Mouse (Mus musculus): ENCODE results near the gene Dvl1. TPM values are rescaled to one million over a fixed set of nuclear protein-coding genes. Genes with fewer than 3 reads are reported as not detected.

Gene Dvl1
- polyA plus RNA-seq, 1 experiment, result 89.0 TPM

DNA sequence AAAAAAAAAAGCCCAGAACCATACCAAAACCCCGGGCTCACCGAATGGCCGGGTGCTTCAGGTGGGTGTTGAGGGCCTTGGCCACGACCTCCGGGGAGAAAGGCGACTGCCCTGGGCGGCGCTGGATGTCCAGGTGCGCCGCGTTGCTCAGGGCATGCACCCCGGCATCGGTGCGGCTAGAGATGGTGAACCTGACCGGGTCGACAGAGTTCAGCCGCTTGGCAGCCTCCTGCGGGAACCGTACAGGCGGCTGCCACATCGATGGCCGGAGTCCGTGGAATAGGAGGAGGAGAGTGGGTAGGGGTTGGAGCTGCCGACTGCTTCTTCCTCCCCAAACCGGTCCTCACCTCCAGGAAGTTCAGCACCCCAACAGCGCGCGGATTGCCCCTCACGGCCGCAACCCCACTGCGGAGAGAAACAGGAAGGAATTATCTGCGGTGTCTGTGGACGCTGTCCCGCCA is 43.8 kb downstream of the Dvl1 start:
- no peak for TF ChIP-seq GATA1 (IDR thresholded peaks at IDR 0.05; ENCODE audit: low read length)

DNA sequence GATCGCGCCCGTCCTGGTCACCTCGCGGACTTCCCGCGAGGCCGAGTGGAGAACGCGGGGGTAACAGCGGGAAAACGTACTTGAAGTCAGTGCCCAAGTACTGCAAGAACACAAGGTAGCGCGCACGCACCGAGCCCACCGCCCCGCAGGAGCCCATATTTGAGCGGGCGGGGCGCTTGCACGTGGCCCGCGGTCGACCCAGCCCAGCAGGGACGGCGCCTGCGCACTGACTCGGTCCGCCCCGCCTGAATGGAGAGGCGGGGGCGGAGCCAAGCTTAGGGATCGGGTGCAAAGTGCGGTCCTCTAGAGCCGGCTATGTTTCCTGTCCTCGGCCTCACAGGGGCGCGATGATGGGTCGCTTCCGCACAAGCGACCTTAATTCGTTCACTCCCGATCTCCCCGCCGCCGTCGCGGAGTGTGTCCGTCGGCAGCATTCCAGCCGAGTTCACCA is 44.4 kb downstream of the Dvl1 start, which contains the start of the genes Pusl1 and Acap3:
TSS of gene Pusl1 (minus strand) at position 231 of the 451 bp plus-strand sequence.
TSS of gene Acap3 (plus strand) at position 272 of the 451 bp plus-strand sequence.
- no peak for TF ChIP-seq GATA1 (IDR thresholded peaks at IDR 0.05; ENCODE audit: low read length)

DNA sequence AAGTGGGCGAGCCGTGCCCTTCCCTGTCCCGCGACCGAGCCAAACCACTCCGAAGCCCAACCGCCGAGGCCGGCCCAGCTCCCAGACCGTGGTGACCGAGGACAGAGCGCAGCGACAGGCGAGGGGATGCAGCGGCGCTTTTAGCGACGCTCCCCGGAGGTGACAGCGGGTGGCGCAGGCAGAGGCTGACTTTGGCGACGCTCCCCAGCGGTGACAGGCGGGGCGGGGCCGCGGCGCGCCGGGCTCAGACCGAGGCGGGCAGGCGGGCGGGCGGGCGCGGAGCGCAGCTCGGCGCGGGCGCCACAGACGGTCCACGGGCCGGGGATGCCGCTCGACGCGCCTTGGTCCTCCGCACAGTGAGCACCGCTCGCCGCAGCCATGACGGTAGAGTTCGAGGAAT is 44.8 kb downstream of the Dvl1 start:
- TF ChIP-seq GATA1 (IDR thresholded peaks at IDR 0.05; ENCODE audit: low read length), result no peak

DNA sequence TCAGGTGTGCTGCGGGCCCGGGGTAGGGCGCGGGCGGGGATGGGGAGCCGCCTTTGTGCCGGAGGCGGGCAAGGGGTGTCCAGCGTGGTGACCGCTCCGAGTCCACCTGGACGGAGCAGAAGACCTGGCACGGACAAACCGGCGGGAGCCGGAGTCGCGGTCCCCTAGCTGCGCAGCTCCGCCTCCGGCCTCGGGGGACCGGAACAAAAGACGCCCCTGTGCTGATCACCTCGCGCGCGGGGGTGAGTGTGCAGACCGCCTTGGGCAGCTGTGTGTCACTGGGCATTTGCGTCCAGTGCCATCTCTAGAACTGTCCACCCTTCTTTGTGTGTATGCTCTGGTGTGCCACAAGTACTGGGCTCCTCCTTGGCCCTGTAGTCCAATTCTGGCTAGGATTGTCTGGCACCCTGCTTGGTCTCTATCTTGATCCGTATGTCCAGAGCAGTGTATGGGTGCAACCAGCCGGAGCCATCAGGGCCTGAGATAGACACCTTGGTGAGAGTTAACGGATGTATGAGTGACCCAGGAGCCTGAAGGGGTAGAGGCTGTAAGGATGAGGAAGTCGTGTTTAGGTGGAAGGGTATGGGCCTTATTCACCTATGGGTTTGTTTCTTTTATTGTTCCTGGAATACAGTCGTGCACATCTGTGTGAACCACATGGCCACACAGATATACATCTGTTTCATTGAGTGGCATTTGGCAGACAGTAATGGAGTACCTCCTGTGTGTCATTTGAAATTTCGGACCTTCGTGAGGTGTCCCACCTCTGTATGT is 45.4 kb downstream of the Dvl1 start:
- no peak for TF ChIP-seq GATA1 (IDR thresholded peaks at IDR 0.05; ENCODE audit: low read length)

DNA sequence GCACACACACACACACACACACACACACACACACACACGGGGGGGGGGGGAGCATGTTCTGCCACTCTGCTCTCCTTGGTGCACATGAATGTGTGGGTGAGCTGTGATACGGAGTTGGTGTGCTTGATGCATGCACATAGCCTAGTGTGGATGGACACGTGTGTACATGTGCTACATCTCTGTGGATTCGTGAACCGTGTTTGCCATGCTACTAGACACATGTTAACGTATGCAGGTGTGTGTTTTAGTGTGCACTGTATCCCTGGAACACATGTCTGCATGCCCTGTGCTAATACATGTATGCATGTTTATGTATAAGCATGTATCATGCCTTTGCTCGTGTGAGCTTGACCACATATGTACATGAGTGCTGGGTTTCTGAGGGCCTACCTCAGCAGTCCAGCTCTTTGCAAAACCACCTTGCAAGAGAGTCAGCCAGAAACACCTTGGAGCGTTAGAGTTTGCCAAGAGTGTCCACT is 46.0 kb downstream of the Dvl1 start:
- TF ChIP-seq GATA1 (IDR thresholded peaks at IDR 0.05; ENCODE audit: low read length), result no peak

DNA sequence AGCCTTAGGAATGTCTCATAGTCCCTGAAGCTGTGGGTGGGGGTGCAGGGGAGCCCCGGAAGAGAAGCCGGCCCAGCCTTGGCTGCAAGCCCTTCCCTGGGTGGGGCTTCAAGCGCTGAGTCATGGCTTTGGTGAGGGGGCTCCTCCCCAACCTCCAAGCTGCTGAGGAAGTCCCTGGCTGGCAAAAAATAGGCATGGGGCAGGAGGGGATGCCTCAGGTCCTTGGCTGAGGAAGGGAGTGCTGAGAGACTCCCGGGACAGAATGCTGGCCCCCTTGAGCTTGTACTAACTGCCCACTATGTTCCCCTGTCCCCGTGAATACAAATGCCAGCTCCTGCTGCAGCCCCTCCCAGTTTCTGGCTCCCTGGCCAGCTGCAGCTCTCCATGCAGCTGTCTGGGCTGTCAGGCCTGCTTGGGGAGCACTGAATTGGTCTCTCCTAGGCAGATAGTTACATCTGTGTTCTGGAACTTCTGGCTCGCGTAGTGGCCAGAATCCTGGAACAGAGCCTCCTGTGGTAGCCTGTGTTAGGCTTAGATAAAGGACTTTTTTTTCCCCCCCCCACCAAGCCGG is 47.2 kb downstream of the Dvl1 start:
- no peak for TF ChIP-seq GATA1 (IDR thresholded peaks at IDR 0.05; ENCODE audit: low read length)

DNA sequence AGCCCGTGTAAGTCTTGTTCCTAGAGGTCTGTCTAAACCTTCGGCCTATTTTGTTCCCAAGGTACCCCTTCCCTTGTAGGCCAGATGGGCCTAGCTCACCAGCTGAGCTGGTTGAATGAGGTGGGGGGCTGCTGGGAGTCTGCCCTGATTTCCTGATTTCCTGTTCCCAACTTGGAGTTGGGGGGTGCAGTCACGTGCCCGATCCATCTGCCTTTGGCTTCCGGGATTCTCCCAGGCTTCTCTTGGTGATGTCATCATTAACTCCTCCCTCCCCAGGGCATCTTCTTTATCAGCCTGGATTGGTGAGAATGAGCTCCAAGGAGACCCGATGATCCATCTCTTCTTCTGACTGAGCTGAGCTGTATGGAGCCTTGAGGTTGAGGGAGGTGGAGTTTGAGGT is 48.0 kb downstream of the Dvl1 start:
- TF ChIP-seq GATA1 (IDR thresholded peaks at IDR 0.05; ENCODE audit: low read length), result no peak

DNA sequence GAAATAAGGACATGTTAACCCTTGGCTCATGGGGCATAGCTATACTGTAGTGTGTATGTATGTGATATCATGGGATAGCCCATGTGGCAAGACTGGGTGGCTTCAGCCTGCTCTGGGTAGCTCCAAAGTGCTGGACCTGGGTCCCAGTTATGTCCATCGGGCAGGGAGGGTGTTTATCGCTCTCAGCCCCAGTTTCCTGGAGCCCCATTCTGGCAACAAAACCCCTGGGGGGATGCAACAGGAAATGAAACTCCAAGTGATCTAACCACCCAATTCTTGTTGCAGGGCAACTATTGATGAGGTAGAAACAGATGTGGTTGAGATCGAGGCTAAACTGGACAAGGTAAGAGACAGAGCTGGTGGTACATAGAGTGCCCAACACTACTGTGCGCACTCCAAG is 48.6 kb downstream of the Dvl1 start:
- TF ChIP-seq GATA1 (IDR thresholded peaks at IDR 0.05; ENCODE audit: low read length), result no peak

DNA sequence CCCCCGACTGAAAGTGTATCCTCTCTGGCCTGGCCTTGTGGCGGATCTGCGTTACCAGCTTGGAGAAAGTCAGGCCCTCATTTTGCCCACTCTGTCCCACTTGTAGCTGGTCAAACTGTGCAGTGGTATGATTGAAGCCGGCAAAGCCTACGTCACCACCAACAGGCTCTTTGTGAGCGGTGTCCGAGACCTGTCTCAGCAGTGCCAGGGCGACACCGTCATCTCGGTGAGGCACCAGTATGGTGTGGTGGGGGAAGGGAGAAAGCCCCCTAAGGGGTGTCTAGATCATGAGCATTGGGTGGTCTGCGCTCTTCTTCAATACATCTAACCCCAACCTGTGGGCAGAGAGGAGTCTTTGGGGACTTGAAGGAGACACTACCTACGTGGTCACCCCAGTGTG is 49.3 kb downstream of the Dvl1 start:
- no peak for TF ChIP-seq GATA1 (IDR thresholded peaks at IDR 0.05; ENCODE audit: low read length)

DNA sequence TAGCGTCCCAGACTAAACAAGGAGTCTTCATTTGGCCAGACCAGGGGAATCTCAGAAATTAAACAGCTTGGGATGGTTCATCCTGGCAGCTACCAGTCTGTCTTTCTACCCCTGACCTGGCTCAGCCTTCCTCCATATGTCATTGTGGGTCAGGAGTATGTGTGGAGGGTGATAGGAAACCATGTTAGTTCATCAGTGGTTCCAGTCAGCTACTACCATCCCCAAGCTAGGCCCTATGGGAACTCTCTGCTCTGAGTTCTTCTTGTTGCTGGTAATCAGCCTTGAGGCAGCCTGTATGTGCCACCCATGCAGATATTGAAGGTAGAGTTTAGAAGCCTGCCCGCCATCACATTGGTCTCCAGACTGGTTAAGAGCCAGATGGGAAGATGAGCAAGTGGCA is 51.1 kb downstream of the Dvl1 start:
- no peak for TF ChIP-seq GATA1 (IDR thresholded peaks at IDR 0.05; ENCODE audit: low read length)

DNA sequence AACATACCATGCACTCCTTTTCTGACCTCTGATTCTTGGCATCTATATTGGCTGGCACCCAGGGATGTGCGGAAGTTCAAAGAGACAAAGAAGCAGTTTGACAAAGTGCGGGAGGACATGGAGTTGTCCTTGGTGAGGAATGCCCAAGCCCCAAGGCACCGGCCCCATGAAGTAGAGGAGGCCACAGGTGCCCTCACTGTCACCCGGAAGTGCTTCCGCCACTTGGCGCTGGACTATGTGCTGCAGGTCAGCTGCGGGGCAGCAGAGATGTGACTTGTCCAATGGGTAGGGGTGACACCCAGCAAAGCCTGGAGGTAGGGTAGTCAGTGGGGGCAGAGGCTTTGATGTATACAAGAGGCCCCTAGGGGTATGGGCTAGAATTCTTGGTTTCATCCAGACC is 52.2 kb downstream of the Dvl1 start:
- no peak for TF ChIP-seq GATA1 (IDR thresholded peaks at IDR 0.05; ENCODE audit: low read length)

DNA sequence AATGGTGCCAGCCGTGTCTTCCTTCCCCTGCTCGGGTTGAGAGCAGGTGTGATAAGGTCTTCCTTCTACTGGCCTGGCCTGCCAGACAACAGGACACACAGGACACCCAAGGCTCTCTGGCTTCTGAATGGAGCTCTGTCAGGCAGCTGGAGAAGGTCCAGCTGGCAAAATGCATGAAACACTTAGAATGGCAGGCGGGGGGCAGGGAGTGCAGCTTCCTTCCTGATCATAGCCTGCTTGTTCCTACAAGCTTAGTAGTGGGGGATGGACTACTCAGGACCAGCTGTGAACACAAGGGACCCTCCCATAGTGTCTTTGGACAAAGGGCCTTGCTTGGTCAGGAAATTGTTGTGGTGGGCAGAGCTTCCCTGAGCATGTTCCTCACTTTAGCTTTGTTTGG is 54.0 kb downstream of the Dvl1 start:
- no peak for TF ChIP-seq GATA1 (IDR thresholded peaks at IDR 0.05; ENCODE audit: low read length)

DNA sequence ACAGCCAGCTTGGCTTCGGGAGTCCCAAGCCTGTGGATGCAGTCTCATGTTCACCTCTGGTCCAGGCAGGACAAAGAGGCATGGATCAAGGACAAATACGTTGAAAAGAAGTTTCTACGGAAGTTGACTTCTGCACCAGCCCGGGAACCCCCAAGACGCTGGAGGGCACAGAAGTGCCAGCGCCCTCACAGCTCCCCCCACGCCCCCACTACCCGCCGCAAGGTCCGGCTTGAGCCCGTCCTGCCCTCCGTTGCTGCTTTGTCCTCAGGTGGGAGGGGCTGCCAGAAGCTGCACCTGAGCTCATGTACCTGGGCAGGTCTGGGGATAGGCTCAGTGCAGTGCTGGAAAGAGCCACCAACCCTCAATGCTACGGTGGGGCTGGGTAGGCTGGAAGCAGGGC is 56.0 kb downstream of the Dvl1 start:
- TF ChIP-seq GATA1 (IDR thresholded peaks at IDR 0.05; ENCODE audit: low read length), result no peak

DNA sequence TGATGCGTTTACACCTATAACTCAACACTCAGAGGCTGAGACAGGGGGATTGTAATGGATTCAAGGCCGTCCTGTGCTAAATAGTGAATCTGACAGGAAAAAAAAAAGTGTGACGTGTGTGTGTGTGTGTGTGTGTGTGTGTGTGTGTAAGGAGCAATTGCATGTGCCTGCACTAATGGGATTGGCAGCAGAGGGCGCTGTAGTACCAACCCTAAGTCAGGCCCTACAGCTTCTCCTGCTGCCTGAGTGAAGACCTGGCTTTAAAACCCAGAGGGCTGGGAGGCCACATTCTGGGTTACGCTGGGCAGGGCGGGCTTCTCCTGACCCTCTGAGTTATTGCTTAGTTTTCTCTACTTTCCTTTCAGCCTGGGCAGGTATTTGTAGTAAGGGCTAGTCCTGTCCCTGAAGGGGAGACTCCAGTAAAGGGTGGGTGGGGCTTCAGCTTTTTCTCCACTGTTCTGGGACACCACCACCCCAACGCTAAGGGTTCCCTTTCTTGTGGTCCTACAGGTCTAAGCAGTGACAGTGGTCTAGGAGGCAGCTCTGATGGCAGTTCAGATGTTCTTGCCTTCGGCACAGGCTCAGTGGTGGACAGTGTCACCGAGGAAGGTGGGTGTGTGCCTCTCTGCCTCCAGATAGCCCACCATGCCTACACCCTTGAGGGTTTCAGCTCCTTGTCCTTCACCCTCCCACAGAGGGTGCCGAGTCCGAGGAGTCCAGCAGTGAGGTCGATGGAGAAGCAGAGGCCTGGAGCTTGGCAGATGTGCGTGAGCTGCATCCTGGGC is 57.3 kb downstream of the Dvl1 start:
- TF ChIP-seq GATA1 (IDR thresholded peaks at IDR 0.05; ENCODE audit: low read length), result no peak

DNA sequence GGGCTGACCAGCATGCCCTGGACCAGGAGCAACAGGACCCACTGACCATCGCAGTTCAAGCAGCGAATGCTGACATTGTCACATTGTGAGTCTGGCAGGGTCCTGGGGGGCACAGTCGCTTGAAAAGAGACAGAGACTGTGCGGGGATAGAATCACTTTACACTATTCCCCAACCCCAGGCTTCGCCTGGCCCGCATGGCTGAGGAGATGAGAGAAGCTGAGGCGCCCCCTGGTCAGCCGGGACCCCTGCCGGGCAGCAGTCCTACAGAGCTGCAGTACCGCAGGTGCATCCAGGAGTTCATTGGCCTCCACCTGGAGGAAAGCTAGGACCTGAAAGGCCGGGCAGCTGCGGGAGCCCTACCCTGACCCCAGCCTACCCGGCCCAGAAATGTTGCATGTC is 58.4 kb downstream of the Dvl1 start:
- TF ChIP-seq GATA1 (IDR thresholded peaks at IDR 0.05; ENCODE audit: low read length), result no peak

DNA sequence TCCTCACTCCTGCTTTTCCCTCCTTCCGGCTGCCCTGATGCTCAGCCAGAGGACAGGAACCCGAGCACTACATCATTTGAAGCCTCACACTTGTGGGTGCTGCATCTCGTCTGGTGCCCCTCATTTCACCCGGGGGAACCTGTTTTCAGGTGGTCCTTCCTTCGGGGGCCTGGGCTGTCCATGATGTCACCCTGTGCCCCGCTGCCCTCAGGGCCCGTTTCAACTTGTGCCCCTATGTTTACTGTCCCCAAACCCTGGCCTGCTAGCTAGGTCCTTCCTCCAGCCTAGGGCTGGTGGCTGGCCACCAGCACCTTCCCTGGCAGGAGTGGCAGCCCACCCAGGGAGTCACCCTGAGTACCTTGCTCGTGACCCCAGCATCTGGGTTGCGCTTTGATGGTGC is 58.9 kb downstream of the Dvl1 start:
- no peak for TF ChIP-seq GATA1 (IDR thresholded peaks at IDR 0.05; ENCODE audit: low read length)

All from G1E-ER4 (cell line).